Mouse (Mus musculus) CH12.LX (cell line): ENCODE results near the gene Slc5a11. TPM values are rescaled to one million over a fixed set of nuclear protein-coding genes. Genes with fewer than 3 reads are reported as not detected.

ENCODE experiments used
- DNase-seq: peaks from one replicate; pipeline ENCODE4 v3.0.0-alpha.2; 2013; ENCODE audit errors: extremely low read depth
- H3K27ac ChIP-seq: 2 replicates; pipeline ENCODE4 v1.5.1; 2012; ENCODE audit warnings: low read depth, mild to moderate bottlenecking, control low read depth, moderate library complexity; ENCODE audit not compliant: insufficient read depth
- H3K27me3 ChIP-seq: replicated peaks from 2 replicates; pipeline ENCODE3; 2012; ENCODE audit warnings: inconsistent platforms
- H3K36me3 ChIP-seq, 2 experiments: replicated peaks in 1 of 2; 2 replicates each; pipeline versions ENCODE3 to v1.6.1; 2012; ENCODE audit warnings: inconsistent platforms in 1 of 2, low read length in 1 of 2, mild to moderate bottlenecking in 1 of 2, mixed read lengths in 1 of 2, moderate library complexity in 1 of 2; ENCODE audit not compliant: control insufficient read depth in 1 of 2, insufficient read depth in 1 of 2
- H3K4me1 ChIP-seq, 2 experiments: 2 replicates each; pipeline ENCODE4 v1.6.1; 2012; ENCODE audit warnings: inconsistent platforms in 1 of 2, moderate library complexity in 1 of 2; ENCODE audit not compliant: insufficient read depth in 2 of 2, control insufficient read depth in 1 of 2
- H3K4me2 ChIP-seq: 2 replicates; pipeline ENCODE4 v1.6.1; 2012; ENCODE audit warnings: low read depth, mild to moderate bottlenecking, control low read depth; ENCODE audit not compliant: poor library complexity, insufficient read depth, severe bottlenecking
- H3K4me3 ChIP-seq, 3 experiments: fragments of 150-350 bp in 1 of 3; sonication (generic) in 1 of 3; replicated peaks in 1 of 3; 2 replicates each; pipeline versions ENCODE3 to v1.5.1; 2011 to 2012; ENCODE audit warnings: low read depth in 2 of 3, low read length in 2 of 3, mild to moderate bottlenecking in 2 of 3, moderate library complexity in 2 of 3, control low read depth in 1 of 3, improper control_type of control experiment in 1 of 3, inconsistent platforms in 1 of 3, mixed read lengths in 1 of 3; ENCODE audit not compliant: poor library complexity in 1 of 3
- H3K79me2 ChIP-seq: replicated peaks from 2 replicates; pipeline ENCODE4 v1.6.1; 2012; ENCODE audit warnings: mild to moderate bottlenecking, moderate library complexity; ENCODE audit not compliant: control insufficient read depth, poor library complexity, insufficient read depth, severe bottlenecking; ENCODE audit errors: extremely low read depth
- H3K9ac ChIP-seq: 2 replicates; pipeline ENCODE4 v1.6.1; 2012; ENCODE audit warnings: low read depth, mild to moderate bottlenecking, control low read depth, moderate library complexity; ENCODE audit not compliant: insufficient read depth
- H3K9me3 ChIP-seq: replicated peaks from 2 replicates; pipeline ENCODE3; 2012; ENCODE audit warnings: low read length, inconsistent platforms, mixed read lengths
- CHD2 ChIP-seq: IDR thresholded peaks from 2 replicates; pipeline ENCODE4 v1.6.1; 2011; ENCODE audit warnings: low read length, improper control_type of control experiment
- CTCF ChIP-seq, 2 experiments: IDR thresholded peaks in 1 of 2; conservative IDR thresholded peaks in 1 of 2; 2 replicates each; pipeline ENCODE4 v1.5.1; 2011 to 2012; ENCODE audit warnings: low read depth in 2 of 2, low read length in 2 of 2, improper control_type of control experiment in 1 of 2, inconsistent platforms in 1 of 2, mild to moderate bottlenecking in 1 of 2, moderate library complexity in 1 of 2
- E2F4 ChIP-seq: IDR thresholded peaks from 2 replicates; pipeline ENCODE4 v1.6.1; 2011; ENCODE audit warnings: low read depth, low read length, improper control_type of control experiment; ENCODE audit not compliant: insufficient replicate concordance
- MAX ChIP-seq: IDR thresholded peaks from 2 replicates; pipeline ENCODE4 v1.6.1; 2011; ENCODE audit warnings: low read length, improper control_type of control experiment
- MAZ ChIP-seq: IDR thresholded peaks from 2 replicates; pipeline ENCODE4 v1.6.1; 2012; ENCODE audit warnings: low read depth, mild to moderate bottlenecking, inconsistent platforms, low read length, improper control_type of control experiment, moderate library complexity
- MYC ChIP-seq: IDR thresholded peaks from 2 replicates; pipeline ENCODE4 v1.6.1; 2011; ENCODE audit warnings: low read depth, mild to moderate bottlenecking, improper control_type of control experiment, low read length
- NRF1 ChIP-seq: IDR thresholded peaks from 2 replicates; pipeline ENCODE4 v1.6.1; 2014; ENCODE audit warnings: low read depth, mild to moderate bottlenecking, inconsistent platforms, low read length, improper control_type of control experiment, moderate library complexity
- PAX5 ChIP-seq: IDR thresholded peaks from 2 replicates; pipeline ENCODE4 v1.6.1; 2012; ENCODE audit warnings: low read length, inconsistent platforms, mixed read lengths
- RAD21 ChIP-seq: IDR thresholded peaks from 2 replicates; pipeline ENCODE4 v1.6.1; 2011; ENCODE audit warnings: low read depth, mild to moderate bottlenecking, low read length, improper control_type of control experiment, moderate library complexity
- SMC3 ChIP-seq: IDR thresholded peaks from 2 replicates; pipeline ENCODE4 v1.6.1; 2011; ENCODE audit warnings: low read depth, low read length, improper control_type of control experiment
- TBP ChIP-seq: conservative IDR thresholded peaks from 2 replicates; pipeline ENCODE4 v1.6.1; 2011; ENCODE audit warnings: low read depth, low read length, improper control_type of control experiment
- UBTF ChIP-seq: IDR thresholded peaks from 2 replicates; pipeline ENCODE4 v1.6.1; 2012; ENCODE audit warnings: low read depth, mild to moderate bottlenecking, inconsistent platforms, low read length, improper control_type of control experiment, moderate library complexity
- USF1 ChIP-seq: IDR thresholded peaks from 2 replicates; pipeline ENCODE4 v1.6.1; 2014; ENCODE audit warnings: low read depth, mild to moderate bottlenecking, inconsistent platforms, low read length, improper control_type of control experiment
- USF2 ChIP-seq: conservative IDR thresholded peaks from 2 replicates; pipeline ENCODE4 v1.6.1; 2011; ENCODE audit warnings: low read depth, low read length, improper control_type of control experiment
- ZMIZ1 ChIP-seq: IDR thresholded peaks from 2 replicates; pipeline ENCODE4 v1.6.1; 2012; ENCODE audit warnings: low read depth, mild to moderate bottlenecking, inconsistent platforms, low read length, improper control_type of control experiment
- ZNF384 ChIP-seq: IDR thresholded peaks from 2 replicates; pipeline ENCODE4 v1.6.1; 2012; ENCODE audit warnings: low read depth, low read length, improper control_type of control experiment, inconsistent platforms
- dilution Hi-C: fragments of 300-500 bp; cut with MboI; formaldehyde crosslinking; loops from 2 replicates; pipeline ENCODE4 v1.14.3; 2020; ENCODE audit warnings: low sequenced_read_pairs; ENCODE audit not compliant: extremely low pct_unique_long_range_greater_than_20kb, extremely low pct_ligation_motif_present
- in situ Hi-C: fragments of 300-500 bp; cut with MboI; formaldehyde crosslinking; loops from 3 replicates; pipeline ENCODE4 v1.14.3; 2019; ENCODE audit warnings: low sequenced_read_pairs, low pct_ligation_motif_present, low pct_unique_long_range_greater_than_20kb, mixed read lengths
- polyA plus RNA-seq: library from polyadenylated mRNA; unstranded; fragments of >175 nt; gene quantifications from 2 replicates; pipeline ENCODE4 v1.2.1, GENCODE M21; 2012; ENCODE audit warnings: low read depth; ENCODE audit not compliant: insufficient read length
- total RNA-seq, 2 experiments: library from RNA; depleted of rRNA; stranded (reverse); fragments of 300-350 nt in 1 of 2; fragments of >200 nt in 1 of 2; gene quantifications; 2 replicates each; pipeline ENCODE4 v1.2.3; 2012 to 2014

Gene Slc5a11
- total and polyA plus RNA-seq, 3 experiments = 0.38 to 1.3 (median 1.2) TPM

DNA sequence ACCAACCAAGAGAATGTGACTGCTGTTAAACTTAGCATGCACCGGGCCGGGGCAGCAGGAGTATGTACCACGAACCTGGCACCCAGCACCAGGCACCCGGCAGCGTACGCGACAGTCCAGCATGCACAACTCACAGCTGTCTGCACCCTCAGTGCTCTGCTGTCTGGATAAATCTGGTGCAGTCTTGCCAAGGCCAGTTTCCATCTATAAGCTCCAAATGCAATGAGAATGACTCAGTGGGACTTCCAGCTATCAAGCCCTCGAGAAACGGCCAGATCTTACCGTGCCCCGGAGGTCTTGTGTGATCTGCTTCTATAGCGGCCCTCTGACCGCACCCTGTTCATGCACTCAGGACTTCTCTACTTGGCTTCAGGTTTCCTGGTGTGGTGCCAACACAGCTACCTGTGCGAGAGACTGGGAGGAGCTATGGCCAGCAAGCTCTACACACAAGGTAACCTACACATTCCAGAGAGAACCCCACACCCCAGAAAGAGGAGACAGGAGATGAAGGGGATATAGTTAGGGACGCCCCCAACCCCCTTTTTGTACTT lies 14.8 kb upstream of the Slc5a11 start:
- dilution Hi-C loops = no loop called here
- H3K36me3 ChIP-seq = peaks cover 5 to 9% of the 10 kb centered on the region in 2 experiments
- H3K9ac ChIP-seq = no peak overlapping the region
- H3K4me1 ChIP-seq = peaks cover 2 to 14% of the 10 kb centered on the region in 2 experiments; a peak in 2 of 4 replicates
- TF ChIP-seq USF2 = no peak
- no peak for TF ChIP-seq MAX
- H3K9me3 ChIP-seq = no peaks in the 10 kb centered on the region
- no peaks in the 10 kb centered on the region for H3K79me2 ChIP-seq
- in situ Hi-C loops = loop anchor here (25.0 kb wide), 1 partner anchor 187 kb away; no protein-coding TSS in a partner anchor
- no peaks in the 10 kb centered on the region for H3K27me3 ChIP-seq
- no peak overlapping the region for H3K4me3 ChIP-seq
- no peak overlapping the region for H3K4me2 ChIP-seq
- DNase-seq = no peak
- no peak overlapping the region for H3K27ac ChIP-seq

DNA sequence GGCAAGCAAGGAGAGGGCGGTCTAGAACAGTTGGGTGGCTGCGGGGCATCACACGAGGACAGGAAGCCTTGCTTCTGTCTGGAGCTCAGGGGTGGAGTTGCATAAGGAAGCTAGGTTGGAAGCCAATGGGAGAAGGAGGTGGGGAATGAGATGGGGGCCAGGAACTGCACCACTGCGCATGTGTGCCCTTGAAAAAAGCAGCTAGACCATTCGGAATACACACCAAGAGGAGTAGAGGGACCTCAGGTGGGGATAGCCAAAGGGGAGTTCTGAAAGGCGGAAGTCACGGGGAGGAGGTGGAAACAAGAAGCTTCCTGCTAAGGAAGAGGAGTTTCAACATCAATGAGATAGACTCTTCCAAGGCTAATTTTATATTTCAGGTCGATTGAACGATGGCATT lies 13.9 kb upstream of the Slc5a11 start:
- Histone ChIP-seq H3K27ac (no peak overlapping the region), H3K4me1 (peaks cover 2 to 14% of the 10 kb centered on the region in 2 experiments; a peak in 2 of 4 replicates), H3K36me3 (peaks cover 0 to 2% of the 10 kb centered on the region in 2 experiments), H3K4me2 (no peak overlapping the region), H3K9ac (no peak overlapping the region), H3K4me3 (no peak overlapping the region), H3K79me2 (no peaks in the 10 kb centered on the region), H3K9me3 (no peaks in the 10 kb centered on the region), H3K27me3 (no peaks in the 10 kb centered on the region)
- no peak for TF ChIP-seq PAX5
- TF ChIP-seq MAZ = no peak
- no peak for TF ChIP-seq ZMIZ1
- TF ChIP-seq E2F4 = no peak
- TF ChIP-seq SMC3 = no peak
- TF ChIP-seq UBTF = no peak
- TF ChIP-seq USF1 = no peak
- TF ChIP-seq ZNF384 = no peak
- TF ChIP-seq CHD2 = no peak
- TF ChIP-seq USF2 = no peak
- TF ChIP-seq CTCF (conservative IDR thresholded peaks at IDR 0.05 in 1 of 2, IDR thresholded peaks at IDR 0.05 in 1 of 2; ENCODE audit: low read depth in 2 of 2, low read length in 2 of 2) = no peak
- TF ChIP-seq NRF1 = no peak
- no peak for TF ChIP-seq TBP
- TF ChIP-seq MYC = no peak
- TF ChIP-seq RAD21 = no peak
- in situ Hi-C loops (no loop called here), dilution Hi-C loops (no loop called here)
- no peak for DNase-seq
